Mouse (Mus musculus): Measurements from ENCODE around the gene Fam69b.
"Not testable (repeated sequence)": the region's sequence is repeated elsewhere in the genome, so short reads cannot be mapped to it uniquely, and the experiment has no call there.

The Fam69b gene

GRCm38 (mm10) chr2:26661768-26662508 is 33.7 kb downstream of the Fam69b start:
- no peak for DNase-seq (ENCODE audit: low spot score)

GRCm38 (mm10) chr2:26662509-26662882 is 34.2 kb downstream of the Fam69b start:
- DNase-seq (ENCODE audit: low spot score): no peak

GRCm38 (mm10) chr2:26663112-26663511 is 34.9 kb downstream of the Fam69b start:
- no peak for DNase-seq (ENCODE audit: low spot score)

GRCm38 (mm10) chr2:26663551-26663950 is 35.3 kb downstream of the Fam69b start:
- not testable (repeated sequence) for DNase-seq (ENCODE audit: low spot score)

- DNase-seq (ENCODE audit: low spot score): no peak
These were observed 40.5 kb downstream of the Fam69b start for GRCm38 (mm10) chr2:26668746-26669145.

GRCm38 (mm10) chr2:26671182-26671581 is 42.9 kb downstream of the Fam69b start, which contains the start of gene Lcn4:
Gene Lcn4 (minus strand): TSS chr2:26671282.
- DNase-seq (ENCODE audit: low spot score): no peak
